Mouse (Mus musculus): ENCODE results near the gene Lama2. TPM values are rescaled to one million over a fixed set of nuclear protein-coding genes. Genes with fewer than 3 reads are reported as not detected.

Gene Lama2
- polyA plus RNA-seq, 1 experiment from 2014 or later: 6.1 TPM

GRCm38 (mm10) chr10:27305301-27305700, 314.3 kb downstream of the Lama2 start:
- Histone ChIP-seq H3K9me3 (ENCODE audit: control insufficient read depth, low read length) (no peaks in the 10 kb centered on the region), H3K4me3 (ENCODE audit: low read length) (no peak overlapping the region), H3K27ac (ENCODE audit: low read length) (no peak overlapping the region), H3K9ac (ENCODE audit: low read depth, low read length) (no peak overlapping the region), H3K27me3 (replicated peaks; ENCODE audit: control insufficient read depth, insufficient read depth, low read length) (no peaks in the 10 kb centered on the region), H3K4me1 (ENCODE audit: control insufficient read depth, insufficient read depth, low read length) (no peaks in the 10 kb centered on the region), H3K4me2 (ENCODE audit: low read depth, low read length) (no peak overlapping the region), H3K36me3 (ENCODE audit: control insufficient read depth, insufficient read depth, low read length) (no peaks in the 10 kb centered on the region)
- WGBS: 62% methylated on average over 3 of the region's 3 CpGs
- no peak for ATAC-seq

DNA sequence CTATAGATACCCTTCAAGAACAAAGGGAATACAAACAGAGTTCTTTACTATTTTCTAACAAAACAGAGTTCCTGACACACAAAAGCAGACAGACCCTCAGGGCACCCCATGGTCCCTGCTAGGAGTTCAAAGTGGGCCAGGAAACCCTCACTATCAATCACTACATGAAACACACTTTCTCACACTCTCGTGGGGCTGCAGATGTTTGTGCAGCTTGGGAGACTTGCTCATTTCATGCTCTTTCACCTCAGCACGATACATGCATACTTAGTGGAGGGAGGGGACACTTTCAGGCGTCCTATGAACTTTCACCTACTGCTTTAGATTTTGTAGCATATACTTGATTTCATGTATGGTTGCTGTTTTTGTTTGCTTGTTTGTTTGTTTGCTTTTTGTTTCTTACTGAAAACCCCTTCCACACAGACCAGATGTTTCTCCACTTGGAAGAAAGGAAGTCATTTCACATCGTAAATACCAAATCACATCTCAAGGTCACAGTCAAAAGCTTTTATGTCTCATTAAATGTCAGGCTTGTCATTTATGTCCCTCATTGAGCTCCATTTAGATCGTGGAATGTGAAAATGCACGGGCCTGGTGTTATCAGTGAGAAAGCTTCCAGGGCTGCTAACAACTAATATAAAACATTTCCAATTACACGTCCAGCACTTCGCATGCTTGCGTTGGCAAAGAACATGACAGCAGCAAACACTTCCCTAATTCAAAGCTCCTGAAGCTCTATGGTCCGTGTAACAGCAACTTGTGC, 334.3 kb downstream of the Lama2 start:
- Histone ChIP-seq H3K4me1 (ENCODE audit: control insufficient read depth, insufficient read depth, low read length) (no peaks in the 10 kb centered on the region), H3K36me3 (ENCODE audit: control insufficient read depth, insufficient read depth, low read length) (no peaks in the 10 kb centered on the region), H3K27me3 (replicated peaks; ENCODE audit: control insufficient read depth, insufficient read depth, low read length) (no peaks in the 10 kb centered on the region), H3K9me3 (ENCODE audit: control insufficient read depth, low read length) (no peaks in the 10 kb centered on the region), H3K4me2 (ENCODE audit: low read depth, low read length) (no peak overlapping the region), H3K4me3 (ENCODE audit: low read length) (no peak overlapping the region), H3K9ac (ENCODE audit: low read depth, low read length) (no peak overlapping the region), H3K27ac (ENCODE audit: low read length) (no peak overlapping the region)
- ATAC-seq: no peak
- WGBS: 39% methylated on average over 10 of the region's 10 CpGs

- WGBS: 73% methylated on average over 2 of the region's 2 CpGs
- no peak overlapping the region for H3K4me2 ChIP-seq (ENCODE audit: low read depth, low read length)
- no peaks in the 10 kb centered on the region for H3K27me3 ChIP-seq (replicated peaks; ENCODE audit: control insufficient read depth, insufficient read depth, low read length)
- H3K36me3 ChIP-seq (ENCODE audit: control insufficient read depth, insufficient read depth, low read length): no peaks in the 10 kb centered on the region
- no peak overlapping the region for H3K4me3 ChIP-seq (ENCODE audit: low read length)
- no peak overlapping the region for H3K9ac ChIP-seq (ENCODE audit: low read depth, low read length)
- H3K4me1 ChIP-seq (ENCODE audit: control insufficient read depth, insufficient read depth, low read length): no peaks in the 10 kb centered on the region
- ATAC-seq: no peak
- H3K9me3 ChIP-seq (ENCODE audit: control insufficient read depth, low read length): no peaks in the 10 kb centered on the region
- H3K27ac ChIP-seq (ENCODE audit: low read length): no peak overlapping the region
Observed at GRCm38 (mm10) chr10:27267432-27267831, 352.1 kb downstream of the Lama2 start.

DNA sequence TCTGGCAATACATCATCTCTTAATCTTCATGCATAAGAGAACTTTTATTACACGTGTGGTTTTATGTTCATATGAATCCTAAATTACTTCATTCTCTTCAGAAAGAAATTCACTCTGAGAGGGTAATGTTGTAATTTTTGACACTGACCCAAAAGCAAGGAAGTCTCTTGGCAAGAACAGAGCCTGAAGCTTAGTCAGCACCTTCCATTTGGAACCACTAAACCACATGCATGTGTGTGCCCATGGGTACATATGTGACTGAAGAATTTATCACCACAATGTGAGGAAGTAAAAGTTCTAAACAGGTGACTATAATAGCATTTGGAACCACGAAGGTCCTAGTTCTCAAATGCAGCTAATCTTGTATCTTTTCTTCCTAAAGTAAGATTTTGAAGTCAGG, 353.7 kb downstream of the Lama2 start:
- no peak for ATAC-seq
- H3K4me2 ChIP-seq (ENCODE audit: low read depth, low read length): no peak overlapping the region
- H3K9me3 ChIP-seq (ENCODE audit: control insufficient read depth, low read length): no peaks in the 10 kb centered on the region
- WGBS: 51% methylated on average over 2 of the region's 2 CpGs
- H3K27ac ChIP-seq (ENCODE audit: low read length): no peak overlapping the region
- H3K36me3 ChIP-seq (ENCODE audit: control insufficient read depth, insufficient read depth, low read length): no peaks in the 10 kb centered on the region
- no peak overlapping the region for H3K4me3 ChIP-seq (ENCODE audit: low read length)
- H3K4me1 ChIP-seq (ENCODE audit: control insufficient read depth, insufficient read depth, low read length): no peaks in the 10 kb centered on the region
- H3K27me3 ChIP-seq (replicated peaks; ENCODE audit: control insufficient read depth, insufficient read depth, low read length): no peaks in the 10 kb centered on the region
- H3K9ac ChIP-seq (ENCODE audit: low read depth, low read length): no peak overlapping the region

- no peak overlapping the region for H3K27ac ChIP-seq (ENCODE audit: low read length)
- no peaks in the 10 kb centered on the region for H3K27me3 ChIP-seq (replicated peaks; ENCODE audit: control insufficient read depth, insufficient read depth, low read length)
- H3K4me3 ChIP-seq (ENCODE audit: low read length): no peak overlapping the region
- no peak overlapping the region for H3K9ac ChIP-seq (ENCODE audit: low read depth, low read length)
- WGBS: 61% methylated on average over 2 of the region's 2 CpGs
- ATAC-seq: no peak
- H3K36me3 ChIP-seq (ENCODE audit: control insufficient read depth, insufficient read depth, low read length): no peaks in the 10 kb centered on the region
- no peak overlapping the region for H3K4me2 ChIP-seq (ENCODE audit: low read depth, low read length)
- H3K4me1 ChIP-seq (ENCODE audit: control insufficient read depth, insufficient read depth, low read length): no peaks in the 10 kb centered on the region
- H3K9me3 ChIP-seq (ENCODE audit: control insufficient read depth, low read length): no peaks in the 10 kb centered on the region
Observed at GRCm38 (mm10) chr10:27264713-27265112, 354.8 kb downstream of the Lama2 start.

DNA sequence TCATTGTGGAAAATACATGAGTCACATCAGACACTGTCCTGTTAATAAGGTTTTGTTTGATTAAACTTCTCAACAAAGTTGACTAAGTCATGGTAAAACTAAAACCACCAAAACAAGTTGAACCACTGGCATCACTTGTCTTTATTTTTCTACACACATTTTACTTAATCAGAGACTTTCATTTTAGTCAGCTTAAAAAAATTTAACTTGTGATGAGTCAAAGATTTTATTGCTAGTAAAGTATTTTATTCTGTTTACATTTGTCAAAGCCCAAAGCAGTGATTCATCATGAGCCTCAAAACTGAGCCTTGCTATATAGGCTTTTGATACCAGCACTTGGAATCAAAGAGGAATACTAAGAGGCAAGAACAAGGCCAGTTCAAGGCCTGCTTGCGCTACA, 369.8 kb downstream of the Lama2 start:
- no peak for ATAC-seq
- 78% methylated on average over 1 of the region's 1 CpGs for WGBS
- Histone ChIP-seq H3K9me3 (ENCODE audit: control insufficient read depth, low read length) (no peaks in the 10 kb centered on the region), H3K9ac (ENCODE audit: low read depth, low read length) (no peak overlapping the region), H3K4me3 (ENCODE audit: low read length) (no peak overlapping the region), H3K27ac (ENCODE audit: low read length) (no peak overlapping the region), H3K4me1 (ENCODE audit: control insufficient read depth, insufficient read depth, low read length) (no peaks in the 10 kb centered on the region), H3K4me2 (ENCODE audit: low read depth, low read length) (no peak overlapping the region), H3K36me3 (ENCODE audit: control insufficient read depth, insufficient read depth, low read length) (no peaks in the 10 kb centered on the region), H3K27me3 (replicated peaks; ENCODE audit: control insufficient read depth, insufficient read depth, low read length) (no peaks in the 10 kb centered on the region)

- Histone ChIP-seq H3K4me2 (ENCODE audit: low read depth, low read length) (no peak overlapping the region), H3K4me3 (ENCODE audit: low read length) (no peak overlapping the region), H3K27ac (ENCODE audit: low read length) (no peak overlapping the region), H3K9me3 (ENCODE audit: control insufficient read depth, low read length) (no peaks in the 10 kb centered on the region), H3K9ac (ENCODE audit: low read depth, low read length) (no peak overlapping the region), H3K4me1 (ENCODE audit: control insufficient read depth, insufficient read depth, low read length) (no peaks in the 10 kb centered on the region), H3K27me3 (replicated peaks; ENCODE audit: control insufficient read depth, insufficient read depth, low read length) (no peaks in the 10 kb centered on the region), H3K36me3 (ENCODE audit: control insufficient read depth, insufficient read depth, low read length) (no peaks in the 10 kb centered on the region)
- no peak for ATAC-seq
- WGBS: 55% methylated on average over 4 of the region's 4 CpGs
Observed at GRCm38 (mm10) chr10:27234755-27235154, 384.8 kb downstream of the Lama2 start.

DNA sequence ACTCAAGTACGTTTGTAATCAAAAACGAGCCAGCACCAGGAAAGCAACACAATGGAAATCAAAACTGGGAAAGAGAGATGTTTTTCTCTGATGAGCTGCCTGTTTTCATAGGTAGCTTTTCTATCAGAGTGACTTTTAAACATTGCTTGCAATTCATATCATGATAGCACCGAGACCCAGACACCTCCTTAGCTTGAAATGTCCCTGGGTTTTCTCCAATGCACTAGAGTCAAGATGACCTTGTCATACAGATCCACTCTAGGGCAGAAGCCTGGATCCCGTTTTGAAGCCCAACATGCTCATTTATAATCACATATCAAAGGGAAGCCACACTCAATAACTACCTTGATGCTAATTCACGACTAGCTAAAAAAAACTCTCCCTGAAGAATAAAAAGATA, 386.0 kb downstream of the Lama2 start:
- Histone ChIP-seq H3K4me1 (ENCODE audit: control insufficient read depth, insufficient read depth, low read length) (no peaks in the 10 kb centered on the region), H3K9me3 (ENCODE audit: control insufficient read depth, low read length) (no peaks in the 10 kb centered on the region), H3K36me3 (ENCODE audit: control insufficient read depth, insufficient read depth, low read length) (no peaks in the 10 kb centered on the region), H3K4me2 (ENCODE audit: low read depth, low read length) (no peak overlapping the region), H3K27me3 (replicated peaks; ENCODE audit: control insufficient read depth, insufficient read depth, low read length) (no peaks in the 10 kb centered on the region), H3K4me3 (ENCODE audit: low read length) (no peak overlapping the region), H3K27ac (ENCODE audit: low read length) (no peak overlapping the region), H3K9ac (ENCODE audit: low read depth, low read length) (no peak overlapping the region)
- 79% methylated on average over 5 of the region's 5 CpGs for WGBS
- no peak for ATAC-seq

DNA sequence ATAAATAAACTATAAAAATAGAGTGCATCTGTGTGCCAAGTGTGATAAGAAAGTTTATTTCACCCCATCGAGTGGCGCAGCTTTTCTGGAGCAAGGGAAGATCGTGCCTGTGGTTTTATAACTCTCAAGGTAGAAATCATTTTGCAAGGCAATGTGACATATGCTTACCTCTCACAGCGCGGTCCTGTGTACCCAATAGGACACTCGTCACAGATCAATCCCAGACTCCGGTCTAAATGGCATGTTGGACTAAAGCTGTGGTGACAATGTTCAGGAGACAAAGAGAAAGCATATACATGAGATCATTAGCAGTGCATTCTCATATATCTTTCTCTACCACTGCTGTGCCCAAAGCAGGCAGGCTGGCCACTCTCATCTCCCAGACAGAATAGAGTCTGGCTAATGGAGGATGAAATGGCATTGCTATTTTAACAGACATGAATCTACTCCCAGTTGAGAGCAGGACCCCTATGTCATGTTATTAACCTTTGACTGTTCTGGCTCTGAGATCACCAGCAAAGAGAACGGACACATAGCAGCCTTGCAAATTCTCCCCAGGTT, 395.7 kb downstream of the Lama2 start:
- Histone ChIP-seq H3K4me2 (ENCODE audit: low read depth, low read length) (no peak overlapping the region), H3K9ac (ENCODE audit: low read depth, low read length) (no peak overlapping the region), H3K27ac (ENCODE audit: low read length) (no peak overlapping the region), H3K4me1 (ENCODE audit: control insufficient read depth, insufficient read depth, low read length) (no peaks in the 10 kb centered on the region; the same call in 1 of the 2 replicates), H3K36me3 (ENCODE audit: control insufficient read depth, insufficient read depth, low read length) (no peaks in the 10 kb centered on the region), H3K27me3 (replicated peaks; ENCODE audit: control insufficient read depth, insufficient read depth, low read length) (no peaks in the 10 kb centered on the region), H3K4me3 (ENCODE audit: low read length) (no peak overlapping the region), H3K9me3 (ENCODE audit: control insufficient read depth, low read length) (no peaks in the 10 kb centered on the region)
- WGBS: 41% methylated on average over 8 of the region's 8 CpGs
- ATAC-seq: no peak

Data from intestine, embryonic 16.5 days (tissue).